Mouse (Mus musculus) frontal cortex, adult 2 months (tissue): ENCODE results near the gene Srgn. TPM values are rescaled to one million over a fixed set of nuclear protein-coding genes. Genes with fewer than 3 reads are reported as not detected.
"Not testable (repeated sequence)": the region's sequence is repeated elsewhere in the genome, so short reads cannot be mapped to it uniquely, and the experiment has no call there.

Source experiments
- DNase-seq, 2 experiments: peaks; one replicate each; pipeline ENCODE4 v3.0.0; 2022; ENCODE audit warnings: low spot score in 1 of 2; ENCODE audit errors: extremely low spot score in 1 of 2
- polyA plus RNA-seq: library from polyadenylated mRNA; depleted of rRNA; stranded (reverse); fragments of >200 nt; gene quantifications from 2 replicates; pipeline ENCODE4 v1.2.3, GENCODE M21; 2012; rRNA removed

Srgn gene
- polyA plus RNA-seq, 1 experiment: 15.3 TPM

DNA sequence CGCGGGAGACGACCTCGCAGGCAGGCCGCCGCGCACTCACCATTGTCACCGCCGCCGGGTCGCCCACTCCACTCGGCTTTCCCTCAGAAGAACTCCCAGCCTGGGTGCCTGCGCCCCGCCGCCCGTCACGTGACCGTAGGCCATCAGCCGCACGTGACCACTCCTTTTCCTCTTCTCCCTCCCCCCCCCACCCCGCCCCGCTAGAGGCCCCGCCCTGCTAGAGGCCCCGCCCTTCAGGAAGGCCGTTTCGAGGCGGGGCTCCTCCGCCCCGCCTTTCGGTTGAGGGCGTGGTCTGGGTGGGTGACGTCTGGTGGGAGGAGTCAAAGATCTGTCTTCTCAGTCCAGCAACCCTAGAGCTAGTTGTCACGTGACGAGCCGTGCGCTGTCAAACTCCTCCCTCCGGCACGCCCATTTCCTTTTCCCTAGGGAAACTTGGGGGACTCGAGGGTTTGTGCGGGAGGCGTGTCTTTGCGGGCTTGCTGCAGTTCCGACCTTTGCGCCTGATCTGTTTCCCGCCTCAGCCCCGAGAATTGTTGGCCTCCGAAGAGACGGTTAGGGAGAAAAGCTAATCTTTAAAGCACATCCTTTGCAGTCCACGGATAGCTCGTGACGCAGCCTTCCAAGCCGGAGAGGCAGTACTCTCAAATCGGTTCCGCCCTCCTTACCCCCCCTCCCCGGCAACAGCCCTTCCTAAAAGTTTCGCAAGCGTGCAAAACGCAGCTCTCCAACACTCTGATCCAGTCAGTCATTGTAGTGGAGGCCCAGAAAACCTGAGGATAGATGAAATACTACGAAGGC lies 40.4 kb downstream of the Srgn start, which contains the start of gene Vps26a:
Gene Vps26a (minus strand): TSS at position 188 of the 798 bp plus-strand sequence.
- peak; percentile 98 for DNase-seq

DNA sequence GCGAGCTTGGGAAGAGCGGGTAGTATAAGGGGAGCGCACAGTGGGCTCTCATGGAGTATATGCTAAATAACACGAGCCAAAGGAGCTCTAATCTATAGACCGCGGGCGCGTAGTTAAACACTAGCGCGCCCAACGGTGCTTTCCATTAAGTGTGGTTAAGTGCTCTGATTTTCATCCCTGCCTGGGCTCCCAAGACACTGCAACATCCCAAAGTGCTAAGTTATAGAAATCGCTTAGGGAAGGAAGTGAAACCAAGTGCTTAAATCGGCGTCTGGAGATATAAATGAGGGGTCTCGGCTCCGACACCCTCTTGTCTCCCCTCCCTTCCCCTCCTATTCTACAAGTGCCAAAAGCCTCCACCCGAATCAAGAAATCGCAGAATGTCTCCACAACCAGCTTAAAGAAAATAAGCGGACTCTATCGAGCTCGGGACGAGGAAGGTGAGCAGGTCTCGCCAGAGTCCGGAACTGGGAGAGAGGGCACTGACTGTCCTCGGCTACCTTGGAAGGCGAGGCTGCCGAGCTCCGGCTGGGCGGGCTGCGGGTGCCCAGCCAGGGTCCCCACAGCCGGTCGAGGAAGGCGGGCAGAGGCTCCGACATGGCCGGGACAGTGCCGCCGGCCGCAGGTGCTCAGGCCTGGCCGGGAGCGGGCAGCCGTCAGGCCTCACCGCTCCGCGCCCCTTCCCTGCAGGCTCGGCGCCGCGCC lies 41.2 kb downstream of the Srgn start:
- DNase-seq: peak in 1 of 2 experiments; percentile 24

DNA sequence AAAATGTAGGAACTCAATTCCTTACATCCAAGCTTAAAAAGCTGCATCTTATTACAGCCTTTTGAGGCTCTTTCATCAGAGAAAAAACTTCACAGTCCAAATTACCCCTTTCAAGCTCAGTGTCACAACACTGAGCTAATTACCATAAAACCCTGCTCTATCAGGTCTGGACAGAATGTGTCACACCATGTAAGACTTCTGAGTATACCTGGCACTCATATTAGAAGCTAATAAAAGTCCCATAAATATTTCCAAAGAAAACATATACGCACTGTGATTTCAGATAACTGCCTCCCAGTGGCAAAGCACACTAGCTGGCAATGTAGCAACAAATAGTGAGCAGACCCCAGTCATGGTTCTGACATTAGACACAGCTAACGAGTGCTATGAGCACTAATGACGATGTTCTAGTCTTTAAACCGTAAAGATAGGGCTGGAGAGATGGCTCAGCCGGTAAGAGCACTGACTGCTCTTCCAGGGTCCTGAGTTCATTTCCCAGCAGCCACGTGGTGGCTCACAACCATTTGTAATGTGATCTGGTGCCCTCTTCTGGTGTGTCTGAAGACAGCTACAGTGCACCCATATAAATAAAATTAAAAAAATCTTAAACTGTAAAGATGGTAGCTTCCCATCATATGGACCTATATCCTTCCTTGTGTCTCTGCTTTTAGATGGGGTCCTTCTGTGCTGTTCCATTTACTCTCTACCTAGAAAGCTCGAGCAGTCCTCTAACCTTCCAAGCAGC lies 46.0 kb downstream of the Srgn start:
- no peak for DNase-seq

DNA sequence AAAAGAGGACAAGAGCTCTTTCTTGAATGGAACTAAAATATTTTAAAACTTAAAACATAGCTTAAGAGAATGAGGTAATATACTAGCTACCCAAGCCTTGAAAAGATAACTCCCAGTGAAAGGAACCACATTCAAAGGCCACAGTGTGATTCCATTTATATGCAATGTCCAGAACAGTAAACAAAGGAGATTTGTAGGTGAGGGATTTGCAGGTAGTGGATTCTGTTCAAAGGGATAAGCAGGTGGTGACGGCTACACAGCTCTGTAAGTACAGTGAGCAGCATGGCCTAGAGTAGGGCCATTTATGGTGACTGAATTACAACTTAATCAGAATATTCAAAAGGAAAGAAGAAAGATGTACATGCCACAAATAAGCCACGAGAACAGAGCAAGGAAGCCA lies 50.3 kb downstream of the Srgn start:
- no peak for DNase-seq

DNA sequence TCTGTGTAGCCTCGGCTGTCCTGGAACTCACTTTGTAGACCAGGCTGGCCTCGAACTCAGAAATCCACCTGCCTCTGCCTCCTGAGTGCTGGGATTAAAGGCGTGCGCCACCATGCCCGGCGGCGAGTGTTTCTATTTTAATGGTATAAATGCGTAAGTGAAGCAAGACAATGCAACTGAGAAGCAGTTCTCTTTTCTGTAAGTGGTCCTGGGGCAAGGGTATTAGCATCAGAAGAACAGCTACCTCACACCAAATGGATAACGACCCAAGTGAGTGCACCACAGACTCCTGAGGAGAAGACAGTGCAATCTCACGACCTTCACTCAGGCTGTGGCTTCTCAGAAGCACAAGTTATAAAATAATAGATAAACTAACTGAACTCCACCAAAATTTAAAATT lies 52.3 kb downstream of the Srgn start:
- DNase-seq: no peak

DNA sequence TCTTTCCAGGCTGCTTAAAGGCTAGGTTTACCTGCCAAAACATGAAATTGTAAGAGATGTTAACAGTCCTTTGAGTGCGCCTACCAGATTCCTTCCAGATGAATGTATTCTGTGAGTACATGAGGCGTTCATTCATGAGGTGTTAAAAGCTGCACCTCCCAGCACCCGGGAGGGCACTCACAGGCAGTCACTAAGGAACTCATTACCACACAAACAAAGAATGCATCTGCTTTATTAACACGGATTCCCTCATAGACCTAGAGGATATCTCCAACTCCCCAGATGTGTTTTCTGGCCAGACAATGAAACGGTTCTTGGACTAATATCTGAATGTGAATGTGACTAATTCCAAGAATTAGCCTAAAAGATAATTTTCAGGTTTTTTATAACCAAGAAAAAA lies 56.1 kb downstream of the Srgn start:
- DNase-seq: no peak

DNA sequence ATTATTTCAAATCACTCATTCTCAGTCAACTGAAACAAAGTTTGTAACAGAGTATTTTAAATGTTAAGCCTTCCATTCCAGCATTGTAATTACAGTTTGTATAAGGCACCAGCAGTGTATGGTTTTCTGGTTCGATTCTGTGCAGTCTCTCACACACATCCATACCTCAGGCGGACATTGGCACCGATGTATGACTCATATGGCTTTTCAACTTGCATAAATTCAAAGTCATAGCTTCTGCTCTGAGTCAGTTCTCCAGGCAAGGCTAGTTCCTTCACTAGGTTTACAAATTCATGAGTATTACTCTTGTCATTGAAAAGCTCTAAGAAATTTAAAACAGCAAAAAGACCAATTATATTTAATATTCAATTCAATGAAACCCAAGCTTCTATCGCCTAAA lies 57.5 kb downstream of the Srgn start:
- no peak for DNase-seq

DNA sequence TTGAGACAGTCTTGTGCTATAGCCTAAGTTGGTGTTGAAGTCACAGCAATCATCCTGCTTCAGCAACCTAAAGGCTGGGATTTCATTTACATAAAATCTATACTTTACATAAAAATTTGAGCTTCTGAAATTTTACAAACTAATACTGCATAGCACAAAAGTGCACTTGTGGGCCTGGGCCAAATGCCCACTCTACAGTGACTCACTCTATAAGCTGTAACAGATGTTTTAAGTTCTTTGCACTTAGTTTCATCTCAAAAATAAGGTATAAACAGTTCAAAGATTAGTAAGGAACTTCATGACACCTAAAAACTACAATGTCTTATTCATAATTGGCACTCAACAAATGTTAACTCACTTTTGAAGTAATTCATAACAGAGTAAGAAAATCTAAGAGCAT lies 65.9 kb downstream of the Srgn start:
- no peak for DNase-seq

DNA sequence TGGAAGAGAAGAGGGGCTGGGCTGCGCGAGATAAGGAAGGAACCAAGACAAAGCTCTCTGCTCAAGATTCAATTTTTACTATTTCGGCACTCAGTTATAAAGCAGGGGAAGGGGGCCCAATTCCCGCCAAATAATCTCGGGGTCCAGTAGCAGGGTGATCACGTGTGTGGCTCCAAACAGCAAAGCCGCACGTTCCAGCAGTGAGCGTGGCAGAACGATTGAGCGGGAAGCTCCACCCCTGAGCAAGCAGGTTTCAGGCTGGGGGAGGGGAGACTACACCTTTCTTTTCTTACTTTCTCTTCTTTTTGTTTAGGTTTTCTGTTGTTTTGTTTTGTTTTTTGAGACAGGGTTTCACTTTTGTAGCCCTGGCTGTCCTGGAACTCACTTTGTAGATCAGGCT lies 75.2 kb downstream of the Srgn start:
- not testable (repeated sequence) for DNase-seq

DNA sequence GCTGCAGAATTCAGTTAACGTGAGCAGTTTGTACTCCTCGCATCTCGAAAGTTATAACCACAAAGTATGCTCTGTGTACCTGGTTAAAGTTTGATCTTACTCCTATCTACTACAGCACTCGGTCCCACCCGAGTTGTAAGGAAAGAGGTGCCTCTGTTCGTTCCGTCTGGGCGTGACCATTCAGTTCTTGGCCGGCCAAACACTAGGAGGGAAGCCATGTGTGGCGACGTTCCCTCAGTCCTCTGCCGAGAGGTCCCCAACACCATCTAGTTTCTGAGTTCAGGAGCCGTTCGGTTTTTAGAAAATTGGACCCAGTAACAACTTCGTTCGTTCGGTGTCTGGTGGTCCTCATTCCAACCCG lies 77.0 kb downstream of the Srgn start:
- no peak for DNase-seq

DNA sequence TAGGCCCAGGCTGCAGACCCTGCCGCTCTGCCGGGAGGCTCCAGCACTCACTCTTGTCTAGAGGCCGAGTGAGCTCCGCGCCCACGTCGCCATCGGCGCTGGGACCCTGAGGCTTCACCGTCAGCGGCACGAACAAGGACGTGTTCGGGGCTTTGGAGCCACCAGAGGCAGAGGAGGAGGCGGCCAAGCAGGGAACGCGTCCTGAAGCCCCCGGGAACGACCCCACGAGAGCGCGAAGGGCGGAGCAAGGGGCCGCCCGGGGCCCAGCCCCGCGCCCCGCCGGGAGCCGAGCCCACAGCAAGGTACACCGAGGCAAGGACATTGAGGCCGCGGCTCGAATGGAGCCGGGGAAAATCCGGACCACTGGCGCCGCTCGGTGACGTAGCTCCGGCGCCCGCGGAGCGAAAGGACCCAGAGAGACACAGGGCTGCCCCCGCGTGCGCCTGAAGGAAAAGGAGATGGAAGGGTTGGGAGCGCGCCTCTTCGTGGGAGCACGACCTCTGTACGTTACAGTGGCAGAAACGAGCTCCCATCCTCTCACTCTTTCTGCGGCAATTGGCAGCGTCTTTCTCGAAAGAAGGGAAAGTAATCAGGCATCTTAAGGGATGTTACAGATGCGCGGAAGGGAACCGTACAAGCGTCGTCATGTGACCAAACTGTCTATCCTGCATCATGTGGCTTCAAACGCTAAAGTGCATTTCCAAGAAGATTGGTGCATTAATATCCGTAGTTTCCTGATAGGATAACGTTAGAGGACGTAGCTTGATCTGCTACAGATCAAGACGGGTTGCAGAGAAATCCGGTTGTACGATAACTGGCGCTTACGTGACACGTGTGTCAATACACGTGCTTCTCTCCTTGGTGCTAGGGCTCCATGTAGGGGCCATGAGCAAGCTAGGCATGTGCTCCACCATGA lies 77.6 kb downstream of the Srgn start, which contains the start of the genes 4930507D05Rik and Supv3l1:
Gene 4930507D05Rik (plus strand): TSS at position 126 of the 916 bp plus-strand sequence.
Gene Supv3l1 (minus strand): TSS at position 375 of the 916 bp plus-strand sequence.
- peak; percentile 82 to 93 for DNase-seq

Other genes with a start within 250 kb of the Srgn start
- 206 and 220 TPM in 2 replicates for gene Hk1, start 147.5 kb downstream of the Srgn start, polyA plus RNA-seq
- gene Hkdc1, start 105.0 kb downstream of the Srgn start, polyA plus RNA-seq: 14.2 and 16.0 TPM in 2 replicates
- gene 4930507D05Rik, start 78.0 kb downstream of the Srgn start, polyA plus RNA-seq: 0.95 and 1.1 TPM in 2 replicates
- 30.0 and 33.8 TPM in 2 replicates for gene Supv3l1, start 77.7 kb downstream of the Srgn start, polyA plus RNA-seq
- gene Vps26a, start 40.6 kb downstream of the Srgn start, polyA plus RNA-seq: 37.0 and 41.5 TPM in 2 replicates
- 127 and 132 TPM in 2 replicates for gene Kif1bp, start 51.0 kb upstream of the Srgn start, polyA plus RNA-seq
- 17.3 and 20.8 TPM in 2 replicates for gene Ddx21, start 74.8 kb upstream of the Srgn start, polyA plus RNA-seq
- 88.5 and 95.5 TPM in 2 replicates for gene Ddx50, start 123.8 kb upstream of the Srgn start, polyA plus RNA-seq
- gene Stox1, start 198.7 kb upstream of the Srgn start, polyA plus RNA-seq: 3.2 and 3.6 TPM in 2 replicates